Mouse (Mus musculus) ovary, postnatal 10 days (tissue): ENCODE data around the gene Pcyt2.
A peak's percentile ranks its signal among the peaks of the same experiment; 100 is the strongest.

Experiments used
- DNase-seq: peaks from one replicate; pipeline ENCODE4 v3.0.0; 2022; ENCODE audit warnings: low spot score

The Pcyt2 gene

DNA sequence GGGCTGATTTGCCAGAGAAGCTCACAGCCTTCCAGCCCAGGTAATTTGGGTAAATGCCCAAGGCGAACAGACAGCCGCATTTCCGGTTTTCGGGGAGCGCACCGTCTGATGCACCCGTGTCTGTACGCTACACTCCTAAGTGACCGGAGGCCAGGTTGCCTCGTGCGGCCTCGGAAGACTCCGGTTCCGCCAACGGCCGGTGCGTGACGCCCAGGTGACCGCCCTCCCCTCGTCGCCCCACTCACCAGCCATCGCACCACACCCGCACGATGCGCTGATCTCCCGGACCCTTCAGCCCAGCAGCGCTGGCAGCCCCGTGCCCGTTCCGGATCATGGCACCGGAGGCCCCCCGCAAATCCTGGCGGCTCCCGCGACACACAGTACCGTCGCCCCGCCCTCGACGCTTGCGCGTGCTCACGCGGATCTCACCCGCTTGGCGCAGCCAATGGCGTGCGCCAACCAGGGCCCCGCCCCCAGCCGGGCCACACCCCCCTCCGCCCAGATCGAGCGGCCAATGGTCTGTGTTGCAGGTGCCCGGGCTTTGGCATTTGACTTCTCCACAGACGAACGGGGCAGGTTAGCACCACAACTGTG, at the start of gene Pcyt2:
TSS of gene Pcyt2 (minus strand) at position 418 of the 594 bp plus-strand sequence.
- peak; percentile 53 for DNase-seq

- DNase-seq, result no peak
These were observed 48.9 kb upstream of the Pcyt2 start for GRCm38 (mm10) chr11:120666617-120667016.

- no peak for DNase-seq
These were observed 47.7 kb upstream of the Pcyt2 start for GRCm38 (mm10) chr11:120665406-120665805.

DNA sequence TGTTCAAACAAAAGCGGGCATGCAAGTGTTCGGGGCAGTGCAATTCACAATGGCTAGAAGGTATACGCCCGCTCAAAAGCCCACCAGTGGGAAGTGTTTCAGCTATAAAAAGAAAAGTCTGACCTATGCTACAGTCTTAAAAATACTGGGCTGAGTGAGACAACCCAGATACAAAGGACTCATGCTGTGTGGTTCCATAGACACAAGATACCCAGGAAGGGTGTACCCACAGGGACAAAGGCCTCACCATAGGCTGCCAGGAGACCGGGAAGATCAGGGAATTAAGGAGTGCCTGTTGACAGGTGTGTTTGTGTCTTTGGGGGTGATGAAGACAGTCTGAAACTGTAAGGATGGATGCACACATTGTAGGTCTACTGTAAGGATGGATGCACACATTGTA, 46.0 kb upstream of the Pcyt2 start:
- no peak for DNase-seq

DNA sequence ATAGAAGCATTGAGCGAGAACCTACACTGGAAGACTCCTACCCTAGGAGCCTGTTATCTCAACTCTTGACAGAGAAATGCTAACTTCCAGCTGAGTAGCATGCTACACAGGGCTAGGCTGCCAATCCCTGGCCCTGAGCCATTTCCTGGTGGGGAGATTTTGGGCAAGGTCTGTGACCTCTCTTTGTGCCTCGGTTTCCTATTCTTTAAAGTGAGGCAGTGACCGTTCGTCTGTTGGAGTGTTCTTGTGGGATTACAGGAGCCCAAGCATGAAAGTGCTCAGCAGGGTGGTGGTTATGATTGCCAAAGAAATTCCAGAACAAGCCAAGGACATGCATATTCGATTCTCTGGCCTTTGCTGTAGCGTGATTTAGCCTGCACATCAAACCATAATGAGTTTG, 45.0 kb upstream of the Pcyt2 start:
- no peak for DNase-seq

- DNase-seq, result no peak
These were observed 43.3 kb upstream of the Pcyt2 start, which contains the start of gene Notum for GRCm38 (mm10) chr11:120661076-120661460. Gene Notum (minus strand): TSS chr11:120661175.

GRCm38 (mm10) chr11:120660301-120661075, 42.8 kb upstream of the Pcyt2 start:
- DNase-seq, result no peak

- DNase-seq, result no peak
These were observed 42.0 kb upstream of the Pcyt2 start for GRCm38 (mm10) chr11:120659509-120660300.

DNA sequence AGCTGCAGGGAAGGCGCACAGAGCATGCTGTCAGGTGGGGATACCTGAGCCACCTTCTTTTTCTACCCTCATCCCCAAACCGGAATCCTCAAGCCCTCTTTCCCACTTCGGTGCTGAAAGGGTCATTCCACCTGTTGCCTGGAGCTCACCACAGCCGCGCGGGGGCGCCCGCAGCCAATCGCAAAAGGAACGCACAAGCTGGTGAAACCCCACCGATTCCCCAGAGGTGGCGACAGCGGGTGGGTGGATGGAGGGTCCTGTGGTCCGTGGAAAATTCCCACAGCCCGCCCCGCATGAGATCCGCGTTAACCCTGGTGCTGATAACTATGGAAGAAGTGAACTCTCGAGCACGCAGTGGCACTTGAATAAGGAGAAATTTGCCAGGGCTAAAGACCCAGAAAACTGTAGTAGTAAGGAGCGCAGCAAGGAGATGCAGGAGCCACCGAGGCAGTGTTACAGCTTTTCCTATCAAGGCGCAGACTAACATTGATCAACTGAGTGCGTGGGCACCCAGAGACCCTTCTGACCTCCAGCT, 41.2 kb upstream of the Pcyt2 start:
- peak; percentile 72 for DNase-seq

DNA sequence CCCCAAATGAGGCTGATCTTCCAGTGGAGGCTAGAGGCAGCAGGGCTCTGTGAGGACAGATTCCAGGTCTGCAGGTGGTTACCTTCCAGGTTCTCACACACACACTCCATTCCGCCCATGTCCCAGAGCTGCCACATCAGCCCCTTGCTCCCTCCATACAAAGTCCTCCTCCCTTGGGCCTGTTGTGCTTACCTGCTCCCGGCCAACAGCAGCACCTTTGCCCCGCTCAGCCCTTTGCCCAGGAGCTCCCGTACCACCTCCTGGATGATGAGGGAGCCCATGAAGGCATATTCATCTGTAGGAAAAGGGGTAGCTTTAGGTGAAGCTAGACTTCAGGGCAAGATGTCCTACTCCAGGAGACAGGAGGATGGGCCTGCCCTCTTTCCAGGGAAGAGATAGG, 39.6 kb upstream of the Pcyt2 start:
- DNase-seq, result no peak

GRCm38 (mm10) chr11:120654741-120655140, 37.0 kb upstream of the Pcyt2 start:
- no peak for DNase-seq

- DNase-seq, result no peak
These were observed 34.1 kb upstream of the Pcyt2 start for GRCm38 (mm10) chr11:120651872-120652271.

GRCm38 (mm10) chr11:120648001-120648476, 30.3 kb upstream of the Pcyt2 start, which contains the start of gene Myadml2:
Gene Myadml2 (minus strand): TSS chr11:120648158.
- no peak for DNase-seq

DNA sequence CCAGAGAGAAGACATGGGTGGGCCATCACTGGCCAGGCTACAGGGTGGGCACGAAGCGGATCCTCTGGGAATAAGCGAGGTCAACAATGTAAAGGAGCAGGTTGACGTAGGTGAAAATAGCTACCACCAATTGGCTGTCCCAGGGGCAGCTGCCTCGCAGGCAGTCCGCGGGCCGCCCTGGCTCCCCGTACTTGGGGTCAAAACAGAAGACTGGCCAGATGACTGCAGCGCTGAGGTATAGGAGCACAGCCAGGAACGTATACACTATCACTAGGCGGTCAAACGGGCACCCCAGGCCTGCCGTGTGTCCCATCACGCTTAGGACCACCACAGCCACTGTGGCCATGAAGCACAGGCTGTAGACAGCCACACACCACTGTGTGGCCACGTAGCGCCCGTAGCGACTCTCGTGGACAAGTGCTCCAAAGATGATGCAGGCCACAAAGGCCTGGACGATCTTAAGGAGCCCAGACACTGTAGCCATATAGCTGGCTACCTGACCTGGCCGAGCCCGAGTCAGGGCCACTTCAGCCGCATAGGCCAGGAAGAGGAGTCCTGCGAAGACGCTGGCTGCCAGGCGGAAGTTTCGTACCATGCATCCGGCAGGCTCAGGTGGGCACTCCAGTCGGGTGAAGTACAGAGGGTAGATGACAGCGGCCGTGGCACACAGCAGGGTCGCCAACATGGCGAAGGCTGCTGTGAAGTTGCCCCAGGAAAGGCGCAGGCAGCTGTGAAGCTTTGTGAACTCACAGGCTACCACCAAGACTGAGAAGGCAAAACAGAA, 29.5 kb upstream of the Pcyt2 start:
- DNase-seq, result no peak

GRCm38 (mm10) chr11:120643601-120643987, 25.9 kb upstream of the Pcyt2 start, which contains the start of gene Pycr1:
Gene Pycr1 (minus strand): TSS chr11:120643769.
- DNase-seq, result peak; percentile 90

GRCm38 (mm10) chr11:120642939-120643600, 25.3 kb upstream of the Pcyt2 start:
- no peak for DNase-seq

GRCm38 (mm10) chr11:120641869-120642268, 24.1 kb upstream of the Pcyt2 start:
- no peak for DNase-seq

DNA sequence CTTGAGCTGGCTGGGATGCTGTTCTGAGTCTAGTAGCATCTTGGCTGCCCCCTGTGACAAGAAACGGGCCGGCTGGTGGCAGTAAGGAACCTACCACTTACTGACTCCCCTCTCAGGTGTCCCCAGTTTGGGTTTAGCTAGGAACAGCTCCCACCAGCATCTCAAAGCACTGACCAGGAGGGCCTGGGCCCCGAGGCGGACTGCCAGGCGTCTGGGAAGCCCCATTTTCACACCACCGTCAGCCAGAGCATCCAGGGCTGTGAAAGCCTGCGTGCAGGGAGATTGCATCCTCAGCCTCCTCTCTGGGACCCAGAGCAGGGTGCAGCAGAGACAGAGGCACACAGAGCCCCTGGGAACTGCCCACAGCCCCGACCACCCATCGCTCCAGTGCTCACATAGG, 23.5 kb upstream of the Pcyt2 start:
- DNase-seq, result no peak

GRCm38 (mm10) chr11:120634810-120635209, 17.1 kb upstream of the Pcyt2 start:
- no peak for DNase-seq

DNA sequence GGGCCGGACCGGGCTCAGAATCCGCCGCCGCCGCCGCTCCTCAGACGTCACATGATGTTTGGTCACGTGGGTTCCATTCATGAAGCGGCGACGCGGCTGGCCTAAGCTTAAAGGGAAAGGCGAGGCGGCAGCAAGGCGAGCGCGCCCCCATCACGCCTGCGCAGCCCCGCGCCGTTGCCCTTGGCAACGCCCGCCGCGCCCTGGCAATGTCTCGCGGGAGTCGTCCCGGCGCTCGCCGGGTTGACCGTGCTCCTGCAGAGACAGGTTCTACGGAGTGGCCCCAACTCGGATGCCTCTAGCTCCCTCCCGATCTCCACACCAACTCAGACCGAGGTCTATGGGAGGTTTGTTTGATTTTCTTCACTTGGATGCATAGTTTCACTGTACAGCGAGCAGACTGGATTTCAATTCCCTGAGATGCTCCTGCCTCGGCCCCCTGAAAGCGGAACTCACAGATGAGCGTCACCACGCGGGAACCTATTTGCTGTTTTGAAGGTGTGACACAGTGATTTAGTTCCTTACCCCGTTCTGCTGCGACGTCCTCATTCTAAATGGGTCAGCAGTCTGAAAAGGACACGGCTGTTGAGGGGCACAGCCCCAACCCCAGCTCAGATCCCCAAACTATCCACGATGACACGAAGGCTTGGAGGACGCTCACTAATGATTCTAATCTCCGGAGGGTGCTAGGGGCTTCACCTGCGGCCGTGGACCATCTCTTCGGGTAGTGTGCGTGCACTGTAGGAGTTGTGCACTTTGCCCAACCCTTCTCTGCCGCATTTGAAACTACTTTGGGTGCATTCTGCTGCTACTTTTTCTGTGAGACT, 16.0 kb upstream of the Pcyt2 start, which contains the start of gene Mafg:
TSS of gene Mafg (minus strand) at position 81 of the 824 bp plus-strand sequence.
- peak; percentile 83 for DNase-seq
